Mouse (Mus musculus): Measurements from ENCODE around the gene Dtl. TPM values are rescaled to one million over a fixed set of nuclear protein-coding genes. Genes with fewer than 3 reads are reported as not detected.

Gene Dtl
- total RNA-seq, 2 experiments from 2014 or later = 0.61 to 1.1 TPM

DNA sequence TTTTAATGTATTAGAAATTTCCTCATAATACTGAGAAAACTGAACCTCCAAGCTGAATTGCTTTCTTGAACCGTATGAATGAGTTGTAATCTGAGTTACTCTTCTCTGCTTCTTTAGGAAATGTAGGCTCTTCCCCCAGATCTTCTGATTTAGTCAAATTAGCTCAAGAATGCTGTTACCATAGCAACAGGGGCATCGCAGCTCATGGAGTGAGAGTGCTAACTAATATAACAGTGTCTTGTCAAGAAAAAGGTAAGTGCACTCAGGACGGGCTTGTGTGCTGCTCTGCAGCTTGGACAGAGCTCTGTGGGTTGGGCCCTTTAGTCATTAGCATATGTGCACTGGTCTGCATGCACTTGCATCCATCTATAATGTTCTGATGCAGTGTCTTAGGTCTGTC is 29.3 kb upstream of the Dtl start:
- no peak overlapping the region for H3K27ac ChIP-seq
- H3K4me3 ChIP-seq = no peak overlapping the region
- TF ChIP-seq CTCF (conservative IDR thresholded peaks at IDR 0.05) = no peak
- DNase-seq (ENCODE audit: low spot score in 2 of 2) = peak in 1 of 2 experiments; percentile 34

DNA sequence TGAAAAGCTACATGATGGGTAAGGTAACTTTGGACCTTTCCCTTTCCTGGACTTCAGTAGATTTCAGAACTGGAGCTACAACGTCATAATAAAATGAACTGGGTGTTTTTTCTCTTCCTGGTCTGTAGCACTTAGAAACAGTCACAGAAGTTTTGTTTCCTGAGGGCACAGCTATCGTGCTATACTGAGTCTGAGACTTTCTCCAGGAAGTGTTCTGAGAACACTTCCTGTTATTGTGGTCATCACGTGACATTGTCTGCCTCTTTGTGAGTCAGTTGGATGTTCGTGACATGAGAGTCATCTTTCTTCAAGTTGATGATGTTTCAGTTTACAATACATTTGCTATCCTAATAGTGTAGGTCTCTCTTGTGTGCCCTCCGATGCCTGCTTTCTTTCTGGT is 23.9 kb upstream of the Dtl start:
- DNase-seq (ENCODE audit: low spot score in 2 of 2) = no peak
- no peak overlapping the region for H3K4me3 ChIP-seq
- no peak for TF ChIP-seq CTCF (conservative IDR thresholded peaks at IDR 0.05)
- no peak overlapping the region for H3K27ac ChIP-seq

DNA sequence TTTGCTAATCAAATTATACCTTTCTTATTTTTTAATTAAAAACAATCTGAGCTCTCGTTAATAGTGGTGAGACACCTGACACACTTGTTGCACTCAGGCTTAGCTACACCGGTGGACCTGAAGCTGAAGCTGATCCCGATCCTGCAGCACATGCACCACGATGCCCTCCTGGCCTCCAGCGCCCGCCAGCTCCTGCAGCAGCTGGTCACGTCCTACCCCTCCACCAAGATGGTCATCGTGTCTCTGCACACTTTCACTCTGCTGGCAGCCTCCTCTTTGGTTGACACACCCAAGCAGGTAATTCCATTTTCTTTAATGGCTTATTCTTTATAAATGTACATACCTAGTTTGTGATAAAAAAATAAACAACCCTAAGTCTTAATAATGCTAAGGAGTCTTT is 20.7 kb upstream of the Dtl start:
- Histone ChIP-seq H3K27ac (no peak overlapping the region), H3K4me3 (no peak overlapping the region)
- DNase-seq (ENCODE audit: low spot score in 2 of 2) = no peak
- TF ChIP-seq CTCF (conservative IDR thresholded peaks at IDR 0.05) = no peak

DNA sequence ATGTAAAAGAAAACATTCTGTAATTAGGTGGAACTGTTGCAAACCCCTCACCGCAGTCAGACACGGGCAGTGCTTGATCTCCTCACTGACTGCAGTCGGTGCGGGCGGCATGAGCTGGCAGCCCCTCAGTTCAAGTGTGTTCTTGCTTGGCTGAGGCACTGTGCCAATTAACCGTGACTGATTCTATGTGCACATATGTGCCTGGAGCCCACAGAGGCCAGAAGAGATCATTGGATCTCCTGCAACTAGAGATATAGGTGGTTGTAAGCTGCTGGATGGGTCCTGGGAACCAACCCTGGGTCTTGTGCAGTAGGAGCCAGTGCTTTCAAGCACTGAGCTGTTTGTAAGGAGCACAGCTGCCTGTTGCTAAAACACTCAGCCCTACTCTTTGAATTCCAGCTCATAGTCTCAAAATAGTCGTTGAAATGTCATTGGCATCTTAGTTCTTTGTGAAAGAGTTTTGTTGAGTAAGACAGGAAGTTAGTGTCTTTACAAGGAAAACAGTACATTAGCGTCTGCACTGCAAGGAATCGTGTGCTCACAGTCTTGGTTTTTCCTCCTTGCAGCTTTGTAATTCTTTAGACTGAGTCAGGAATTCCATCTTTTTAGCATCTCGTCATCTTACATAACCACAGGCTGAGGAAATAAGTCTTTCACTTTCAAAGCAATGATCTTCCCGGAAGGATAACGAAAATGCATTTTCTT is 16.8 kb upstream of the Dtl start:
- peak overlapping the region; percentile 75 for H3K27ac ChIP-seq
- DNase-seq (ENCODE audit: low spot score in 2 of 2) = peak in 1 of 2 experiments; percentile 17
- no peak for TF ChIP-seq CTCF (conservative IDR thresholded peaks at IDR 0.05)
- H3K4me3 ChIP-seq = no peak overlapping the region

DNA sequence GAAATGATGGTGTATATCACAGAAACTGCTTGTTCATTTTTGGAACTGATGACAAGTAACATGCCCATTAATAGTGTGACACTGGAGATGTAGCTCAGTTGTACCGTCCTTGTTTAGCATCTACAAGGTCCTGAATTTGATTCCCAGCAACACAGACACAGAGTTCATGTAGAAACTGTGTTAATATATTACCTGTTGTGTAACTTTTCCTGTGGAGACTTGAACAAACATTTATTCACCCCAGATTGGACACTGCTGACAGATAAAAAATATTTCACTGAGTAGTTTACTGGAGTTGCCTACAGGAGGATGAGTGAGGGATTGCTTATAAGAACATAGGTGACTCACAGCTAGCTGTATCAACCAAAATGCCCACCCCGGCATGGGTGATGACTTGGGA is 13.4 kb upstream of the Dtl start:
- no peak overlapping the region for H3K27ac ChIP-seq
- no peak overlapping the region for H3K4me3 ChIP-seq
- DNase-seq (ENCODE audit: low spot score in 2 of 2) = no peak
- TF ChIP-seq CTCF (conservative IDR thresholded peaks at IDR 0.05) = no peak

DNA sequence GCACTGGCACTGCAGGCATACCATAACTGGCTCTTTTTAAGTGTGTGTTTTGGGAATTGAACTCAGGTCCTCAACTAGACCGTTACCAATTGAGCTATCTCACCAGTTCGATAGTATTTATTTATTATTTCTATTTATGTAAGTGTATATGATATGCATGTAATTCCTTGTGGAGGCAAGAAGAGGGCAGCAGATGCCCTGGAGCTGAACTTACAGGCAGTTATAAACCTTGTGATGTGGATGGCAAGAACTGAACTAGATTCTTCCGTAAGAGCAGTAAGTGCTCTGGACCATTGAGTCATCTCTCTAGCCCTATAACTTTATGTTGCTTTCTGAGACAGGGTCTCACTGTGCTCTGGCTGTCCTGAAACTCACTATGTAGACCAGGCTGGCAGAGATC is 11.7 kb upstream of the Dtl start:
- H3K27ac ChIP-seq = no peak overlapping the region
- no peak overlapping the region for H3K4me3 ChIP-seq
- TF ChIP-seq CTCF (conservative IDR thresholded peaks at IDR 0.05) = peak; percentile 74
- DNase-seq (ENCODE audit: low spot score in 2 of 2) = no peak

DNA sequence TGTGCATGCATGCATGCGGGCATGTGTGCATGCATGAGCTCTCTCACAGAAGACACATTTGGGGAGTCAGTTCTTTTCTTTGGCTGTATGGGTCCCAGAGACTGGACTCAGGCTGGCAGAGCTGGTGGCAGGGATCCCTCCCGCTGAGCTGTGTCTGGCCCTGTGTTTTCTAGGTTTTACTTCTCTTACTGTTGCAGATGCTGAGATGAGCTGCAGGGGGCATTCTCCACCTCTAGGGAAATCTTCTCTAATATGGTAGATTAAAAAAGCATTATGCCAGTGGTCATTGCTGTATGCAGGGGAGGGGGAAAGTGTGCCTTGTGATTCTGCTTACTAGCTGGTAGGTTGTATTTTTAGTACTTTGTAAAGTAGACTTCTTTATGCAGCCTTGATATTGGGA is 10.4 kb upstream of the Dtl start:
- no peak for DNase-seq (ENCODE audit: low spot score in 2 of 2)
- H3K4me3 ChIP-seq = no peak overlapping the region
- no peak overlapping the region for H3K27ac ChIP-seq
- TF ChIP-seq CTCF (conservative IDR thresholded peaks at IDR 0.05) = peak; percentile 66

DNA sequence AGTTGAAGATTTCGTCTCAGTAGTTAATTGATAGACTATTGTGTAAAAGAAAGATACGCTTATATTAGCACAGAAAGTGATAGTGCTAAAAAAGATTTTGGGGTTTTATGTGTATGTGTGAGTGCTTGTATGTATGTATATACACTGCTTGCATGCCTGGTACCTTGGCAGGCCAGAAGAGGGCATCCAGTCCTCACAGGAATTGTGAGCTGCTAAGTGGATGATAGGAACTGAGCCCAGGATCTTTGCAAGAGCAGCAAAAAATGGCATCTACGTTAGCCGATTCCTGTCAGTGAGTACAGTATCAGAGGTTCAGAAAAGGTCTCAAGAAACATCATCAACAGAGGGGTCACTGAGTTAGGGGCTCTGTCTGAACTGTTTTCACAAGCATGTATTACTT is 9.1 kb upstream of the Dtl start:
- peak; percentile 39 for TF ChIP-seq CTCF (conservative IDR thresholded peaks at IDR 0.05)
- H3K27ac ChIP-seq = no peak overlapping the region
- no peak overlapping the region for H3K4me3 ChIP-seq
- DNase-seq (ENCODE audit: low spot score in 2 of 2) = no peak

DNA sequence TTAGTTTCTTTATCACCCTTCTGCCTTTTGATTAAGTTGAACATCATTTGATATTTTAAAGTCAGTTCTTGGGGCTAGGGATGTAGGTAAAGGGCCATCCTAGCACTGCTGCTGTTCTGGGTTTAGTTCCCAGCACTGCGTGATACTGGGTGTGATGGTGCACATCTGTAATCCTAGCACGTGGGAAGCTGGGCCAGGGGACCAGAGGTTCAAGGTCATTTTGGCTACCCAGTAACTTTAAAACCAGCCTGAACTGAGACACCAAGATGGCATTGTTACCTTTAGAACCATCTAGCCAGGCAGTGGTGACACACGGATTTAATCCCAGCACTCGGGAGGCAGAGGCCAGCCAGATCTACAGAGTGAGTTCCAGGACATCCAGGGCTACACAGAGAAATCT is 8.5 kb upstream of the Dtl start:
- Histone ChIP-seq H3K4me3 (no peak overlapping the region), H3K27ac (no peak overlapping the region)
- no peak for TF ChIP-seq CTCF (conservative IDR thresholded peaks at IDR 0.05)
- DNase-seq (ENCODE audit: low spot score in 2 of 2) = no peak

DNA sequence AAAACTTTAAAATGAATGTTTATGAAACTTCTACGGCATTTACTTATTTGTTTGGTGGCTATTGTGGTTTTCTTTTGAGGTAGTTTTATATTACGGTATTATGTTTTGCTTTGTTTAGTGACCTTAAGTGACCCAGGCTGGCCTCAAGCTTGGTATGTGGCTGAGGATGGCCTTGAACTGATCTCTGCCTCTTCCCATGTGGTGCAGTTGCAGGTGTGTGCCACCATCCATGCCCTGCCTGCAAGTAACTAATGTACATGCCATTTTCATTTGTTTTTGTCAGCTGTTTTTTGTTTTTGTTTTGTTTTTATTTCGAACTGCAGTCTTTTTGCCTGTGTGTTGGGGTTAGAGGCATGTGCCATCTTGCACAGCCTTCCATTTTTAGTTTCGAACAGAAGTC is 6.3 kb upstream of the Dtl start:
- DNase-seq (ENCODE audit: low spot score in 2 of 2) = no peak
- no peak overlapping the region for H3K27ac ChIP-seq
- H3K4me3 ChIP-seq = no peak overlapping the region
- TF ChIP-seq CTCF (conservative IDR thresholded peaks at IDR 0.05) = no peak

DNA sequence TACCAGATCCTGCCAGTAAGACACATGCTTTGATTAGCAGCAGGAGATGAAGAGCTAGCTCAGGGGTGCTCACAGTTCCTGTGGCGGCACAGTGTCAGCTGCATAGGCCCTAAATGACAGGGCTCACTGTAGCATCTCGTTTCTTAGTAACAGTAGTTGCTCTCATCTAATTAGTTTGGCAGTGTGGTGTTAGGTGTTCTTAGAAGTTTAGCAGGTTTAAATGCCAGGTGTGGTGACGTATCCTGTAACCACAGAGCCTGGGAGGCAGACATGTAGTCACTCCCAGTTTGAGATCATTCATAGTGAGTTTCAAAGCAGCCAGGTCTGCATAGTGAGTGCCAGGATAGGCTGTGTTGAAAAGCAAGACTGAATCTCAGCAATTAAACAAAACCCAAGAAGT is 4.2 kb upstream of the Dtl start:
- TF ChIP-seq CTCF (conservative IDR thresholded peaks at IDR 0.05) = no peak
- no peak for DNase-seq (ENCODE audit: low spot score in 2 of 2)
- Histone ChIP-seq H3K27ac (no peak overlapping the region), H3K4me3 (no peak overlapping the region)

DNA sequence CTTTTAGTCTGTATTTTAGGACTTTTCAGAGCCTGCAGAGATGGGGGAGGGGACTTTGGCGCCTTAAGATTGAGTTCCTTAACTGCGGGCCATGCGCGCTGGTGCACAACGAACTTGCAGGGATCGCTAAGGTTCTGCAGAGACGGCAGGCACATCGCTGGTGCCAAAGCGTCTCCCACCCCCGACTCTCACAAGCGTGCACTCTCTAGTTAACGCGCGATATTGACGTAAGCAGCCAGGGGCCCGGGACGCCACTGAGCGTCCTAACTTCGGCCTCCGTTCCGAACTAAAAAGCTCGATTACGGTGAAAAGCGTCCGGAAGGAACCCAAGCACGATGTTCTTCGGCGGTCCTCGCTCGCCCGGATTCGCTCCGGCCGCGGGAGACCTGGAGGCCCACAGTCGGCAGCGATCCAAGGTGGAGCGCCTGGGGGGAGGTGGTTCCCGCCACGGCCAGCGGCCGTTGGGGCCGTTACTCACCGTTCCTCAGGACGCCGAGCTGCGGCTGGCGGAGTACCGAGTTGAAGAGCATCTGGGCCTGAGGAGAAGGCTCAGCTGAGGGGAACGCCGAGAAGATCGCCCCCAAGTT is 380 bp downstream of the Dtl start:
- Histone ChIP-seq H3K4me3 (peak overlapping the region; percentile 95), H3K27ac (no peak overlapping the region)
- no peak for TF ChIP-seq CTCF (conservative IDR thresholded peaks at IDR 0.05)
- no peak for DNase-seq (ENCODE audit: low spot score in 2 of 2)

DNA sequence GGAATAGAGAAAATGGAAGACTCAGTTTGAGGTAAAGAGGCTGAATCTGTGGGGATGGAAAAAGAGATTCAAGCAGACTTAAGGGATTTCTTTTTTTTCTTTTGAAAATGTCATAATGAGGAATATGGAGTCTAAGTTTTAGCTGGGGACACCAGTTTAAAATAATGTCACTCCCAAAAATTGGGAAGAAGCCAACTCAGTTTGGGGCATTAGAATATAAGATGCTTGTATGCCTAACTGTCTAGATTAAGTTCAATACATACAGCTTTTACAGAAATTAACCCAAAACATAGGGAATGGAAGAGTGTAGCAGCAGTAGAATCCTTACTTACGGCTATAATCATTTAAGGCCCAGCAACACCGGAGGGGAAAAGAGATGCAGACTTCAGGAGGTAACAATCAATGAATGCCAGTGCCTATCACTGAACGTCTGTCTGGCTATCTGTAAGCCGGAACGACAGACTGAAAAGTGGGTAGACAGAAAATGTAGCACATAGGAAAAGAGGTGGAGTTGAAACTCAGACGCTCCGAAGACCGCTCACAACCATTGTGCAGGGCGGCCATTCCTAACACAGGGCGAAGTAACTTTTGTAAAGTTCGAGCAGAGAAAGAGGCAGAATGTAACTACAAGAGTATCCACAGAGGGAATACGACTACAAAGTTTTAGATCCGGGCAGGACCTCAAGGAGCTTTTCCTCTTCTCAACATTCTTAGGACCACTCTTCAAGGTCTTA is 1.3 kb downstream of the Dtl start:
- no peak for DNase-seq (ENCODE audit: low spot score in 2 of 2)
- Histone ChIP-seq H3K27ac (no peak overlapping the region), H3K4me3 (no peak overlapping the region; the same call in 1 of the 2 replicates)
- no peak for TF ChIP-seq CTCF (conservative IDR thresholded peaks at IDR 0.05)

DNA sequence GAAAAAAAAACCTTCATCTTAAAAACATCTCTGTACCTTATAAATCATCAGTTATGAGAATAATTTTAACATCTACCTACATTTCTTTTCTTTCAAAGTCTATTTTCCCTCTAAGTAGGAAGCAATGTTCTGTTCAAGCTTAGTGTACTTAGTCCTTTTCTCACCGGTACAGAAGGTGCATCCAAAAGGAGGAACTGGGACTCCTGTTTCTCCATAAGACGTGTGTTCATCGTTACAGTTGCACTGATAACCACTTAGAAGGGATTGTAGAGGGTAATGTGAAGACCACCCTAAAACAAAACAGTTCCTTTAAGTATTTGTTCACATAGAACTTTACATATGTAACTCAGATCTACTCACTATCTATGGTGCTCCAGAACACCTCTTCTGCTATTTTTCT is 4.9 kb downstream of the Dtl start:
- H3K4me3 ChIP-seq = no peak overlapping the region
- TF ChIP-seq CTCF (conservative IDR thresholded peaks at IDR 0.05) = no peak
- DNase-seq (ENCODE audit: low spot score in 2 of 2) = no peak
- no peak overlapping the region for H3K27ac ChIP-seq

Data from layer of hippocampus, adult 2 months (tissue).